Mouse (Mus musculus): Measurements from ENCODE around the gene B3gnt2.

B3gnt2 gene

GRCm38 (mm10) chr11:22732907-22733306, 127.9 kb downstream of the B3gnt2 start:
- DNase-seq (ENCODE audit: low spot score): no peak

GRCm38 (mm10) chr11:22723096-22723495, 137.7 kb downstream of the B3gnt2 start:
- DNase-seq (ENCODE audit: low spot score): no peak

DNA sequence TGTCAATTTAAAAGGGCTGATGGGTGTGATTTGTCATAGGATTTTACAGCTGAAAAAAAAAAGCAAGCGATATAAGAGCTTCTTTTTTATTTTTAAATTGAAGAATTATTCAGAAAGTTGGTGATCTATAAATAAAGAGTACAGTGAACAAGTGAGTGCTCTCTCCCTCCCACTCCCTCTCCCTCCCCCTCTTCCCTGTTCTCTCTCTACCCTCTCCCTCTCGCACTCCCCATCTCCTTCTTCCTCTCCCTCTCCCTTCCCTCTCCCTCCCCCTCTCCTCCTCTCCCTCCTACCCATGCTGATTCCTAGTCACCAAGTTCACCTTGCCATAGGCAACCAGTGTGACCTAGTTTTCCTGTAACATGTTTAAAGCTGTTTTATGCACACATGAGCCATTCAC, 140.7 kb downstream of the B3gnt2 start:
- DNase-seq (ENCODE audit: low spot score): no peak

- DNase-seq (ENCODE audit: low spot score): no peak
These were observed 141.2 kb downstream of the B3gnt2 start for GRCm38 (mm10) chr11:22719570-22719969.

DNA sequence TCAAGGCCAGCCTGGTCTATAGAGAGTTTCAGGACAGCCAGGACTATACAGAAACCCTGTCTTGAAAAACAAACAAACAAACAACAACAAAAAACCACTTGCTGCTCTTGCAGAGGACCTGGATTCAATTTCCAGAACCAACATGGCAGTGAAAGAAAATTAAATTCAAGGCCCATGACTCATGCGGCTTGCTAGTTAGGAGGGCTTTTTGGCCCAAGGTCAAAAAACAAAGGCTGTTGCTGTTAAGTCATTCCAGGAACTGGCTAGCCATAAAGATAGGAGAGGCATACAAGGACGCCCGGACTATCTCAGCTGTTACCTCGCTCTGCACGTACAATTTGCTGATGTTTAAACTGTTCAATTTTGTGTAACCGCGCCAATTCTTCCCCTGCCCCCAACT, 142.7 kb downstream of the B3gnt2 start:
- DNase-seq (ENCODE audit: low spot score): no peak

- DNase-seq (ENCODE audit: low spot score): no peak
These were observed 149.4 kb downstream of the B3gnt2 start for GRCm38 (mm10) chr11:22711327-22711726.

DNA sequence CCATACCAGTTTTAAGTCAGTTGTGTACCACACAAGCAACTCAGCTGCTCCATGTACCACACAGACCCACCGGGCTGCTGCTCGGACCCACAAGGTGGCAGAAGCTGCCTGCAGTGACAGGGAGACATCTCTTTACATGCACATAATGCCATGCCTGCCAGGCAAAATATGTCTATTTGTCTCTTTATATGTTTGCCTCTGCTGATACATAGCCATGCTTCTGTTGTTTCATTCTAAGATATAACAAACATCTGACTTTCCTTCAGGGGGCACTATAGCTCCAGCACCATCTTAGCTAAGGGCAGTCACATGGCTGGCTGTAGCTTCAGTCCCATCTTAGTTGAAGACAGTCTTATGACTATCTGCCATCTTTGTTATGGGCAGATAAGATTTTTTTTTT, 150.2 kb downstream of the B3gnt2 start:
- no peak for DNase-seq (ENCODE audit: low spot score)
